Mouse (Mus musculus): ENCODE measurements around the gene Il21. TPM values are rescaled to one million over a fixed set of nuclear protein-coding genes. Genes with fewer than 3 reads are reported as not detected.

Gene Il21
- 13.9 TPM for polyA plus RNA-seq (2017; shearing (Covaris generic))

DNA sequence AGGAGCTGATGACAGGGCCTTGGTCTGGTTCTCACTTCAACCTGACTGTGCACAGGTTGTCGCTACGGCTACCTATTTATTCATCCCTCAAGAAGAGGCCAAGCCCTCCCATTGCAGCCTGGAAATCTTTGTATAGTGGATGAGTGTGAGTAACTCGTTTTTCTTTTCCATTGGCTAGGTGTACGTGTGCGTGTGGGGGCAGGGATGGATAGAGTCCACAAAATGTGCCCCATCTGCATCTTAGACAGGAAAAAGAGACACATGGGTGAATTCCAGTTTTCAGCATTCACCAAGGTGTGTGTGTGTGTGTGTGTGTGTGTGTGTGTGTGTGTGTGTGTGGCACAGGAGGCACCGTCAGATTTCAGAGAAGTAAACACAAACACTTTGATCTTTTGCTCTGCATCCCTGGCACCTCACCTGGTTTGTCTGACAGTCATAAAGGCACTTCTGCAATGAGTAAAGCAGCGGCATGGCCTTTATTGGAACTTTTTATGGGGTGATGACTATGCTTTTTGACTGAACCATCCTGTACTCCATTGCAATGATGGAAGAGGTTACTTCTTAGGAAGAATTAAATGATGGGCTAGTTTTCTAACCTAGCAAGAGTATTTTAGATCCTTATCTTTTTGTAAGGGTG is at the start of gene Il21:
Gene Il21 (minus strand): TSS at position 51 of the 637 bp plus-strand sequence.

Other genes starting within 250 kb of the Il21 start
- gene Adad1, start 169.1 kb downstream of the Il21 start, polyA plus RNA-seq (2017; shearing (Covaris generic)) = not detected
- gene Il2, start 106.7 kb downstream of the Il21 start, polyA plus RNA-seq (2017; shearing (Covaris generic)) = 9.0 TPM
- gene Bbs12, start 79.9 kb upstream of the Il21 start, polyA plus RNA-seq (2017; shearing (Covaris generic)) = 2.3 TPM
- gene Cetn4, start 80.1 kb upstream of the Il21 start, polyA plus RNA-seq (2017; shearing (Covaris generic)) = 1.7 TPM
- 0.71 TPM for gene Fgf2, start 115.7 kb upstream of the Il21 start, polyA plus RNA-seq (2017; shearing (Covaris generic))
- gene Spata5, start 187.3 kb upstream of the Il21 start, polyA plus RNA-seq (2017; shearing (Covaris generic)) = 42.9 TPM
- 18.7 TPM for gene Nudt6, start 187.6 kb upstream of the Il21 start, polyA plus RNA-seq (2017; shearing (Covaris generic))